Mouse (Mus musculus): ENCODE measurements at regions not wholly inside any gene's neighbourhood (a gene's known extent, or its start where the extent isn't known, plus 50 kb on each side); places are given as distances from the start of the nearest gene placed in this dataset.

DNA sequence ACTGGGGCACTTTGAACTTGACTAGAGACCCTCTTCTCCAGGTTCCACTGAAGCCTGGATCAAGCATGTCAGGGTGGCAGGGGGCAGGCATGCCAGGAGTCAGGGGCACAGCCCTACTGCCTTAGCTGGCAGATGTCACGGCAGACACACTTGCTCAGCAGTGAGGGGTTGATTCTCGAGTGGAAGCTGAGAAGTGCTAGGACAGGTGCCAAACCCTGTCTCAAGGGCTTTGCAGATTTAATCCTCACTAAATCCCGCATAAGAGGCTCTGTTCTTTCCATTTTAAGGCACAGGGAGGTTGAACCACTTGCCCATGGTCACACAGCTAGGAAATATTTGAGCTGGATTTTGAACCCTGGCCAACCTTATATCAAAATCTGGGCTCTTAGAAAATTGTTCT, 223.5 kb upstream of the Mvb12b start:
- no peak for DNase-seq

DNA sequence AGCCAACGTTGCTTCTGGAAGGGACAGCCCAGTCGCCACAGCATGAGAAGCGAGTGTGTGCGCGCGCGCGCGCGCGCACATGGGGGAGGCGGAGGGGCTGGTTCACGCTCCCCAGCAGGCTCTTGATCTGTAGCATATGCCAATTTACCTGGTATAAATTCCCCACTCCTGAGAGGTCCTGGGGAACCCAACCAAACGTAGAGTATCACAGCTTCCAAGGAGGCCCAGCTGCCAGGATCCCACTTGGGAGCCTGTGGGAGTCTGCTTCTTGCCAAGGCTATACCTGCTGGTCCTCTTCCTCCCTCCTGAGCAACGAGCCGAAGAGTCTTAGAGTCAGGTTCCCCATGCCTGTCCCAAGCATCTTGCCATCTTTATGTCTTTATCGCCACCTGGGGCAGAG, 222.8 kb upstream of the Mvb12b start:
- DNase-seq, result no peak

DNA sequence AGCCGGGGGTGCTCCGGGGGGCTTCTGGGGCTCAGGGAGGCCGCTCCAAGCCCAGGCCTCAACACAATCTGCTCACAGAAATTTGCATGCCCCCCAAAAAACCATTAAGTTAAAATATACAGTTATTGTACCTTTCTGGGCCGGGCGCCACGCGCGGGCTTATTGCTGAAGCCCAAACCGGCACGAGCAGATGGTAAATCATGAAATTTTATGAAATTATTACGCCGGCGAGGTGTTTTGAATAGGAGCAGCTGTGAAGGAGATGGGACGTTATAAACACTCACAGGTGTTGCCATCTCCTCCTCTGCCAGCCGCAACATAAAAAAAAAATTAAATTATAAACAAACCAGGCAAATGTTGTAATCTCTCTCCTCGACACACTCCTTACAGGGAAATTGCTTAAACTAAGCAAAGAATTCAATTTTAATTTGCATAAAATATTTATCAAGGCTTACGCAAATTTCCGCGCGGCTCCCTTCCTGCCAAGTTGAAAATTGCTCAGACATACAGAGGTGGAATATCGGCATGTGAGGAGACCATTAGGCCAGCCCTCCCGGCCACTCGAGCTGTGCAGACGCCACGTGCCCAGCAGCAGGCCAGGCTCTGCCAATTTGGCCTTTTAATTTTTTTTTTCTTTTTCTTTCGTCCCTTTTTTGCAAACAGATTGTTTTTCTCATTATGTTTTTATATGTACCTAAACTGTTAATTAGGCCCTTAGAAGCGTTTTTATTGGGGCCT, 220.0 kb upstream of the Mvb12b start:
- peak; percentile 39 for DNase-seq

DNA sequence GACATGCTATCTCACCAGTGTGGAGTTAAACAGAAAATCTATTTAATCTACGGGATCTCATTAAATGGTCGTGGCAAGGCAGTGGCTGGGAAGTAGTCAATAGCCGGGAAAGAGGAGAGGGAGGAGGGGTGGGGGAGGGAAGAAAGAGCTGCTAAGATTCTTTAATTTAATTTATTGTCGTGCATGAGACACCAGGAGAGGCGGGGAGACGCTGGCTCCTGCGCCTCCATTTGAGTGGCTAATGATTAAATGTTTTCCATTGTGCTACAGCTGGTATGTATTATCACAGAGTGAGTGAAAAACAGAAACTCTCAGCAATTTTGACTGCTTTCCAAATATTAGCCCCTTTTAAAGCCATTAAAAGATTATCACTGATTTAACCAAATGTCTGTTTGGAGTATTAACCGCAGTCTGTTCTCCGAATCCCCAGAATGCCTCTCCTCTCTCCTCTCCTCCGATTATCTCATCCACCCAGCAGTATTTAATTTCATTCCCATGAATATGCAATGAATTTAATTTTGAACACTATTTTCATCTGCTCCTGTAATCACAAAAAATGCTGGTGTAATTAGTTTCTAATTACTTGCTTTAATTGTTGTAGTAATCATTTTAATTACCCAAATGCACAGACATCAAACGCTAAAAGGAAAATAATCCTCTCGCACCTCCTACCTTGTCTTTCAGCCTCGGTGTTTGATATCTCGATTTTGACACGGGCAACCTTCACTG, 219.3 kb upstream of the Mvb12b start:
- no peak for DNase-seq

DNA sequence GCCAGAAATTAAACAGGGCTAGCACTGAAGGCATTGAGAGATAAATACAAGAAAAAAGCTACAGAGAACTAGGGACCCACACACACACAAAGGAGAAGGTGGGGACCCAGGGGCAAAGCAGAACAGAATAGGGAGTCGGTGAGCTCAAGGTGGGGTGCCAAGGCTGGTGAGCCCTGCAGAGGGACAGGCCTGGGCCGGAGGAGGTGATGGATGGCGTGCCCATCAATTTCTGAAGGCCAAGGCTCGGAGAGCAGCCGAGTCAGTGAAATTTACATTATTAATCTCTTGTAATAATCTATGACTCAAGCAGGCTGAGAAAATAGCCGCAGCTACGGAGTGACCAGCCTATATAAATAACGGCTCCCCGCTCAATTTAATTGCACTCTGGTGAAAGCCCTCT, 218.5 kb upstream of the Mvb12b start:
- DNase-seq, result no peak

DNA sequence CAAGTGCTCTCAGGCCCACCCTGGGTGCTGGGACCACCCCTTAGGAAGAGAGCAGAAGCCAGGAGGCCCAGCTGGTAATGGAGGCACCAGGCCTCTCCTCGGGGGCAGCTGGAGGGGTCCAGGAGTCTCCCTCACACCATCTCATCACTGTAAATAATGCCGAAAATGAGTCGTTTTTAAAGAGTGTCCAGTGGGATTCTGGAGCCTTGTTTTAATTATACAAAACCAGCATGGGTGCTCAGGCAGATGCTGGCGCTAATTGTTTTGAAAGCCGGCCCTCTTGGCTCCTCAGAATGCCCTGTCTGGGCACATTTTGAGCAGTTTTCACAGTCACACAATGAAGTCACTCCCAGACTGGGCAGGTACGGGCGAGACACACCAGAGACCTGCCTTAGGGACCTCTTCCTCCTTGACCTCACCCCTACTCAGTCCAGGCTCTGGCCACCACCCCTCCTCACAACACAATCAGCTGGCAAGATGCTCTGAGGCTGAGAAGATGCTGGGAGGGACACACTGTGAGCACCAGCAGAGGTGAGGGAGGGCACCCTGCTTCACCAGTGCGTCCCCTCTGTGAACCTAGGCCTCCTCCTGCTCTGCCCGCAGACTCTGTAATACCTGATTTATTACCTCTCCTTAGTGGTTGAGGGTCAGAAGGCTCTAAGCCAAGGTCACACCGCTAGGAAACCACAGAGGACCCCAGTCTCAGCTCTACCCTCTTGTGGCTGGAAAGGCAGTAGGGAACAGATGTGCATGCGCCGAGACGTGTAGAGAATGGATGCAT, 217.7 kb upstream of the Mvb12b start:
- DNase-seq, result no peak

DNA sequence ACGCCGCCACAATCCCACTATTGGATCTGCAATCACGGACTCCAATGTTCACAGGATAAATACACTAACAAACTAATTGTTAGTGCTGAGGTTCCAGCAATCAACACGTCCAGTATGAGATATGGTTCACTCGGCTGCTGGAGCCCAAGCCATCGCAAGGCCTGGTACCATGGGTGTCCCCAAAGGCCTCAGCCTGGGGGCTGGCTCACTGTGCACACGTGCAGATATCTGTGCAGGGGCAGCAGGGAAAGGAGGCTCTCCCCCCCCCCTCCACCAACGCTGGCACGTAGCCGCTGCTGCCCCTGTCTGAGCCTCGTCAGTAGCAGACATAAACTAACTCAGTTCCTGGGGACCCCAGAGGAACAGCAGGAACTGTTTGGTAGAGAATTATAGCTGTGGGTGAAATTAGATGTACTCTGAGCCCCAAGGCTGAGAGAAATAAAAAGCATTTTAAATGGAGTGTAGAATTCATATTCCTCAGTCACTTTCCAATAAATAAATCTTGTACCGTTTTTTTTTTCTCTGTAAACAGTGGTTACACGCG, 210.3 kb upstream of the Mvb12b start:
- no peak for DNase-seq

DNA sequence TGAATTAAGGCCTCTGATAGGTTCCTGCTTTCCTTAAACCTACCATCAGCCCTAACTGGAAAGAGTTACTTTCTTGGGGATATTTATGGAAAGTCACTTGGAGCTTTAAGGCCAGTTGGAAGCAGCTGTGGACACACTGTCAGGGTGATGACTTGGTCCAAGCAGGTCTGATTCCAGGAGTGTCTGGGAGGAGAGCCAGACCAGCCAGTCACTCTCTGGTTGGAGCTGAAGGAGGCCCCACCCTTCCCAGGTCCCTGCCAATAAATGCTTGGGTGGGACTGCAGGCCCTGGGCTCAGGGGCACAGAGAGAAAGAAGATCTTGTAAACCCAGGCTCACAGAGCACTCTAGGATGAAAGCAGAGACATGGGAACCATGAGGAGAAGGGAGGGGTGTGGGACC, 208.8 kb upstream of the Mvb12b start:
- DNase-seq, result no peak

DNA sequence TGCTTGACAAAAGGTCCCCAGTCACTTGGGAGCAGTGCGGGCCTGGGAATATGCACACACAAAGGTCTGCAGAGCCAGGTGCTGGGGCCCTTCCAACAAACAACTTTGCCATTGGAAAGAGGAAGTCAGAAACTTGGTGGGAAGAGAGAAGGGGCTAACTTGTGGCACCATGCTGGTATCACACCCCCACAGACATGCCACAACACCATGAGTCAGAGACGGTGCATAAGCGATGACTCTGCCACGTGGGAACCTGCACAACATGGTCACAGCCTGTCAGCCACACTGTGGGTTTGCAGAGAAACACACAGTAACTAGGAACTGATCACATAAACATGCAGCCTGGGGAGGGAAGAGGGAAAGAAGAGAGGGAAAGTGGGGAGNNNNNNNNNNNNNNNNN, 201.1 kb upstream of the Mvb12b start:
- no peak for DNase-seq

DNA sequence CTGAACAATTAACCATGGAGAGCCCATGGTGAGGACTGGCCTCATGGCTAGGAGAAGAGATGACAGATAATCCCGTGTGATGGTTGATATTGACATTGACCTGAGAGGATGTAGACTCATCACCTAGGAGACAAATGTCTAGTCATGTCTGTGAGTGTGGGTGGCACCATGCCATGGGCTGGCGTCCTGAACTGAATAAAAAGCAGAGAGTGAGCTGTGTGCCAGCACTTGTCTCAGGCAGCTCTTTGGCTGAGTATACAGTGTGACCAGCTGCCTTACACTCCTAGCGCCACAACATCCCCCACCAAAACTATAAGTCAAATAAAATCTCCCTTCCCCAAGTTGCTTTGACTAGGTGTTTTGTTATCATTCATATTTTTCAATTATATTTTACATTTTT, 198.4 kb upstream of the Mvb12b start:
- DNase-seq, result peak in 1 of 2 experiments; percentile 37

DNA sequence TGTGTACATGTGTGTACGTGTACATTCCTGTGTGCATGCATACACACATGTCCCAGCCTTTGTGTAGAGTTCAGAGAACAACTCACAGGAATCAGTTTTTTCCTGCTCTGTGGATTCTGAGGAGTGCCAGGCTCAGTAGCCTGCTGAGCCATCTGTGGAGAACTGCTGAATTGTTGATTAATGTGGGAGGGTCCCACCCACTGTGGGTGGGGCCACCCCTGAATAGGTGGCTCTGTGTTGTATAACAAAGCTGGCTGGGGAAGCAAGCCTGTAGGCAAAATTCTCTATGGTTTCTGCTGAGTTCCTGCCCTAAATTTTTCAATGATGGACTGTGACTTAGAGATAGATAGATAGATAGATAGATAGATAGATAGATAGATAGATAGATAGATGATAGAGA, 196.8 kb upstream of the Mvb12b start:
- peak; percentile 52 to 63 for DNase-seq

DNA sequence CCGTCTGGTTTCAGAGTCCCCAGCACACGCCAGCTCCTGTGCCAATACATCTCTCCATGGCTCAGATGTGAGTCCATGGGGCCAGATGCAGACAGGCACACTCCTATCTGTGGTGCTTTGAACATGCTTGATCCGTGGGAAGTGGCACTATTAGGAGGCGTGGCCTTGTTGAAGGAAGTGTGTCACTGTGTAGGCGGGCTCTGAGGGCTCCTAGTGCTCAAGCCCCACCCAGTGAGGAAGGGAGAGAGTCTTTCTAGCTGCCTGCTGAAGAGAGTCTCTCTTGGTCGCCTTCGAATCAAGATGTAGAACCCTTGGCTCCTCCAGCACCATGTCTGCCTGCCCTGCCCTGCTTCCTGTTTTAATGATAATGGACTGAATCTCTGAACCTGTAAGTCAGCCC, 194.7 kb upstream of the Mvb12b start:
- no peak for DNase-seq

DNA sequence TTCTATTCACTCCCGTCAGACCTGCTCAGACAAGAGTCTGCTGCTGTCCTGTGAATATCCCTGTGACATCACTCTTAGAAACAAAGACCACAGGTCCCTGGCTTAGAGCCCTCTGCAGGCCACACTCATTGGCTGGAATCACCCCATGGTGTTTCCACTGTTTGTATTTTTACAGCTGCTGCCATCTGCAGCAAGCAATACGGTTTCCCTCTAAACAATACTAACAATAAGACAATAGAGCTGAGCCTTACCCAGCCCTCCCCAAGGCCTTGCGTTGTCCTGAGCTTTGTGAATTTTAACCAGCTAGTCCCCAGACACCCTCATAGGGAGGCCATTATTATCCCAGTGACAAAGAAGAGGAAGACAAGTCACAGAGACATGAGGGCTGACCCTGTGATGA, 192.4 kb upstream of the Mvb12b start:
- no peak for DNase-seq

DNA sequence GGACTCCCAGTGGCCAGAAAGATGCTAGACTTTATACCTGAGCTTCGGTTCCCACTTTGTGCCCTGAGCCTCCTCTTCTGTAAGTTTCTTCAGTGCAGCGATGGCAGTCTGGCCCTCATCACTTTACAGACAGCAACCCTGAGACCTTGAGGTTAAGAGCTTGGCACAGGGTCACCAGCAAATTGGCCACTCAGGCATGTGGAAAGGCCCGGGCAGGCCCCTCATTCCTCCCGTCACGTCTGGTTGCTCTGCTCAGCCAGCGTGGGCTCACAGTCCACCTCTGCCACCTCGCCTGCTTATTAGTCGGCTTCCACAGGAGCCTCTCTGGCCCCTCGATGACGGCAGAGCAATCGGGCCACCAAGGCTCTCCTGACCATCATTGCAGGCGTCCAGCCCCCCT, 191.5 kb upstream of the Mvb12b start:
- no peak for DNase-seq

DNA sequence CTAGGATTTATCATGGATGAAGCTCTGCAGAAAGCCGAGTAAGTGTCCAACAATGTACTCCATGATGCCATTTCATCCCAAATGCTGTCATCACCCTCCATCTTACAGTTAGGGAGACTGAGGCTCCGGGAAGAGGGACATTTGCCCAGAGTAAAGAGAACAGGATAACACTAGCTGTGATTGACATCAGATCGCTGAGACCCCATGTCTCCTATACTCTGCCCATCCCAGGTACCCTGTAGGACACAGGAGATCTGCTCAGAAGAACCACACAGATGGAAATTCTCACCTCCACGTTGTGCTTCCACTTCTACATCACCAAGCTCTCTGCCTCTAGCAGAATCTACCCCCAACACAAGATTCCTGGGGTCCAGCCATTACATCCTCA, 191.1 kb upstream of the Mvb12b start:
- DNase-seq, result no peak

DNA sequence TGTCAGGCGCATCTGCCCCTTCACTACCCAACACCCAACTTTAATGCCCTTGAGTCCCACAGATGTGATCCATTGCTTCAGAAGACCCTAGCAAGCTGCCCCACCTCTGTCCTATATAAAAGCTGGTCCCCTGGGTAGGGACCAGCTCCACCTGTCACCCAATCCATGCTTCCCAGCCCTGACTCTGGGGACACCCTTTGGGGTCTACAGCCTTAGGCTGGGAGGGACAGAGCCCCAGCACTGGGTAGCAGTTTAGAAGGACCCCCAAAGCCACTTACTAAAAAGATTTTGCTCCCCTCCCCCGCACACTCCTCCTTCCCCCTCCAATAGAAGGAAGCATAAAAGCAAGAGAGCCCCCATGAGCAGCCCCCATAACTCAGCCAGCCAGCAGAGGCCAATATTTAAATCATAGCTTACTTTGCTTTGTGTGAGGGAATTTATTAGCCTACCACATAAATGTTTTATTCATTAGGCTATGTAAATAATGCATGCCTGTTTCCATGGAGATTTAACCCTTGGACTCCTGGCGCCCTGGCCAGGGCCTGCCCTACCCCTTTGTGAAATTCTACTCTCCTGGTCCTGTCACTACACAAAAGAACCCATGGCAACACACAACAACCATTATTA, 190.6 kb upstream of the Mvb12b start:
- no peak for DNase-seq

DNA sequence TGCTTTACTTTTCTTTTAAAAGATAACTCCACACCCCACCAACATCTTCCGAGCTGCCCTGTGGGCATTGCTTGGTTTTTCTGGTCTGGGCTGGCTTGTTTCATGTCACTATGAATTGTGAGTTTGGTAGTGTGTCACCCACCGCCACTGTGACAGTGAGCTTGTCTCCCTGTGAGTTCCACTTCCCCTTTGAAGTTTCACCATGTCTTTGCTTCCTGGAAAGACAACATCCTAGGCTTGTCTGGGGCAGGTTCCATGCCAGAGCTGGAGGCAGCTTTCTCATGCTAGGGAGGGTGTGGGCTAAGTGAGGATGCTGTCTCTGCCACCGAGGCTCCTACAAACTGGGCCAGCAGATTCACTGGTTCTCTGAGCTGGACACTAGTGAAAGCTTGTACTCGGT, 188.6 kb upstream of the Mvb12b start:
- DNase-seq, result no peak

DNA sequence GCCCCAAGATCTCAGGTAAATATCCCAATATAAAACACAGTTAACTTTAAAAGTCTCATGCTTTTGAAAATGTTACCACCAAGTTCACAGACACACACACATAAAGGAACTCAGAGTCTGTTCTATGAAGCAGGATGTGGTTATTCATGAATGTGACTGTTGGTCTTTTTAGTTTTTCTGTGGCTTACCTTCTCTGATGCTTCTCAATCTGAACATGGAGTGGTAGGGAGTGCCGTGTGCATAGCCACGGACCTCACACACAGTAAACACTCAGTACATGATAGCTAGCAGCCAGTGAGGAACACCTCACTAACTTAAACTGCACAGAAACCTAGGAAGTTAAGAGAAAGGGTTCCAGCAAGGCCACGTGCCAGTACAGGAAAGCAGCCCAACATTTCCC, 186.3 kb upstream of the Mvb12b start:
- no peak for DNase-seq

DNA sequence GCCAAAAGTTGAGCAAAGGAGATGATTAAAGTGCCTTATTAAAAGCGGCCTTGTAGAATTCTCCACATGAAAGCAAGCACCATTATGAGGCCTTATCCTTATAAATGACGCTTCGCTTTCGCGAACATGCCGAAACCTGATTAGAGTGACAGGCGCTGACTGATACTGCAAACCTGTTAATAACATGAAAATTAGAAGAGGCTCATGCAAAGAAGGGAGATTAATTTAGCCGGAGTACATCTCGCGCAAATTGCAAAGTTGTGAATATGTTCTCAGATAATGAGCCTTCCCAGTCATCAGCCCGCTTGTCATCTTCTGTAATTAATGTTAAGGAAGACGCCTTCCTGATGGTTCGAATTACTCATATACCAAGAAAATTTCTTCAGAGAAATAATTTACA, 177.8 kb upstream of the Mvb12b start:
- DNase-seq, result no peak

DNA sequence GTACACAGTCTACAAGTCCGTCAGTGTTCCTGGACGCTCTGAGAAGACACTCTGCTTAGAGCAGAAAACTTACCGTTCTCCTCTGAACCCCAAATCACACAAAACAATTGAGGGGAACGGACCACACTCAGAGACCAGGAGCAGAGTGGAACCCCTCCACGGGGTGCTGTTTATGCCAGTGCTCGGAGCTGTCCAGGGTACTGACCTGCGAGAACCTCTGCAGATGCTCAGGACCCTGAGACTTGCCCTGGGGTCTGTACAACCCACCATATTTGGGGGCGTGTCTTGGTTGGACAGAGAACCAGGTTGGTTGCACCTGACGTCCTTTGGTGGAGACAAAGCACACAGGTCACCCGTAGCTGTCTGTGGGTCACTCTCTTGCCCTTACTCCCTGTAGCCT, 177.3 kb upstream of the Mvb12b start:
- DNase-seq, result no peak

DNA sequence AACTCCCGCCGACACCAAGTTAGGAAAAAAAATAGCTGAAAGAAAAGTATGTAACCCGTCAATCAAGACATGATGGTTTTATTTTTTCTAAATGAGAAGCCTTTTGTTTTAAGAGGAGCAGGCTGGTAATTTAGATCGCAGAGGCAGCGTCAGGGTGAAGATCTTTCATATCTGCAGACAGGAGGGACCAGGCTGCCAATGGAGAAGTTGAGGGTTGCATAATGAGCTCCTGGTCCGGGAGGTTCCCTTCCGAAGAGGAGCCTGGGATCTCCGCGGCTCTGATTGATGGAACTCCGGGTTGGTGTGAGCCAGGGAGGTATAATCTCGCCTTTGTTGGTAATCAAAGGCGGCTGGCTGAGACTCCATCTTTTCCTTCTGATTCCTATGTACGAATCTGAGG, 168.8 kb upstream of the Mvb12b start:
- DNase-seq, result no peak

DNA sequence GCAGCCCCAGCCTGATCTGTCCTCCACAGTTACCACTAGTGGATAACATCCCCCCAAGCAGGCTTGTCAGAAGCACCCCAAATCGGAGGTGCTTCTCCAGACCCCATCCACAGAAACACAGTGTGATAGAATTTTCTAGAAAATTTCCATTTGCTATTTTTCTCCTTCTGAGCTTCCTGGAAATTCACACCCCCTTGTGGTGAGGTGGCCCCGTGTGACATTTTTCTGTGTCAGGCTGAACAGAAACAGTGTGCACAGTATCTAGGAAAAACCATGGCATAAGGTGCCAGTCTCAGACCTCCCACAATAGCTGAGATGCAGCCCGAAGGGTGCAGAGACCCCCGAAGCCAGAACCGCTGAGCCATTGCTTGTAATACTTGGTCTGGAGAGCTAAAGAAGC, 155.3 kb upstream of the Mvb12b start:
- DNase-seq, result no peak

DNA sequence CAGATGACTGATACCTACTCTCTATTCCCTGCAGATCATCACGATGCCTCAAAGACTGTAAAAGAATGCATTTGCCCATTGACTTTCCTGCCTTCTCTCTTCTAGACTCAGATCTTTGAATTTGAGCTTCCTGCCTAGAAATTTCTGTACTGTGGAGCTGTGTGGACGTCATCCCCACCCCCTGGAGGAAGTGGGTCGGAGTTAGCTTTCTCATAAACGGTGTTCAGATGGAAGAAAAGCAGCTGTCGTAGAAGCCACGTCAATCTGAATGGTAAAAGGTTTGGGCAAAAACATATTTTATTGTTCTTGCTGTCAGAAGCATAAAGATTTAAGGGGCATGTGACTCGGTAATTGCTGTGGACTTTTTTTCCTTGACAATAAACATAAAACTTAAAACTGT, 154.6 kb upstream of the Mvb12b start:
- no peak for DNase-seq

Measured in layer of hippocampus, postnatal 36 days (tissue).